Mouse (Mus musculus): ENCODE data around the gene Npas3. TPM values are rescaled to one million over a fixed set of nuclear protein-coding genes. Genes with fewer than 3 reads are reported as not detected.

Gene Npas3
- polyA plus RNA-seq (2015; fragmentation: Nextera tagmentation; extraction: Ambion mirVana): 0.28 and 0.64 TPM in 2 replicates

- Histone ChIP-seq H3K9me3 (ENCODE audit: control insufficient read depth, low read length) (no peaks in the 10 kb centered on the region), H3K4me2 (ENCODE audit: low read depth, low read length) (peak within 1 kb of the TSS; percentile 81), H3K4me3 (ENCODE audit: low read length) (peak within 1 kb of the TSS; percentile 51), H3K27me3 (ENCODE audit: control insufficient read depth, insufficient read depth, low read depth, low read length) (peaks cover 71% of the 10 kb centered on the region), H3K9ac (ENCODE audit: low read length) (peak within 1 kb of the TSS; percentile 47), H3K27ac (ENCODE audit: low read length) (no peak within 1 kb of the TSS), H3K36me3 (ENCODE audit: control insufficient read depth, insufficient read depth, low read length) (no peaks in the 10 kb centered on the region), H3K4me1 (replicated peaks; ENCODE audit: control insufficient read depth, insufficient read depth, low read length) (peaks cover 27% of the 10 kb centered on the region)
- ATAC-seq (ENCODE audit: low read depth): 0 out of 2 replicates have a peak, but pooled peaks have one; percentile 22
- 0% methylated on average over 44 of the region's 62 CpGs for WGBS
Observed at GRCm38 (mm10) chr12:53248101-53248727, at the start of gene Npas3. Npas3 (plus strand) TSS chr12:53248677.

- ATAC-seq (ENCODE audit: low read depth): no peak
- no peak overlapping the region for H3K4me2 ChIP-seq (ENCODE audit: low read depth, low read length)
- H3K36me3 ChIP-seq (ENCODE audit: control insufficient read depth, insufficient read depth, low read length): no peaks in the 10 kb centered on the region
- H3K27me3 ChIP-seq (ENCODE audit: control insufficient read depth, insufficient read depth, low read depth, low read length): no peaks in the 10 kb centered on the region
- no peak overlapping the region for H3K27ac ChIP-seq (ENCODE audit: low read length)
- no peak overlapping the region for H3K4me3 ChIP-seq (ENCODE audit: low read length)
- H3K4me1 ChIP-seq (replicated peaks; ENCODE audit: control insufficient read depth, insufficient read depth, low read length): no peaks in the 10 kb centered on the region
- 70% methylated on average over 15 of the region's 15 CpGs for WGBS
- H3K9ac ChIP-seq (ENCODE audit: low read length): no peak overlapping the region
- no peaks in the 10 kb centered on the region for H3K9me3 ChIP-seq (ENCODE audit: control insufficient read depth, low read length)
Observed at GRCm38 (mm10) chr12:53217141-53217540, 31.3 kb upstream of the Npas3 start.

- Histone ChIP-seq H3K4me3 (ENCODE audit: low read length) (no peak overlapping the region), H3K9me3 (ENCODE audit: control insufficient read depth, low read length) (no peaks in the 10 kb centered on the region), H3K27ac (ENCODE audit: low read length) (no peak overlapping the region), H3K4me1 (replicated peaks; ENCODE audit: control insufficient read depth, insufficient read depth, low read length) (no peaks in the 10 kb centered on the region), H3K9ac (ENCODE audit: low read length) (no peak overlapping the region), H3K27me3 (ENCODE audit: control insufficient read depth, insufficient read depth, low read depth, low read length) (no peaks in the 10 kb centered on the region), H3K36me3 (ENCODE audit: control insufficient read depth, insufficient read depth, low read length) (no peaks in the 10 kb centered on the region), H3K4me2 (ENCODE audit: low read depth, low read length) (no peak overlapping the region)
- no peak for ATAC-seq (ENCODE audit: low read depth)
- WGBS: 67% methylated on average over 4 of the region's 4 CpGs
Observed at GRCm38 (mm10) chr12:53222742-53223141, 25.7 kb upstream of the Npas3 start.

- no peaks in the 10 kb centered on the region for H3K4me1 ChIP-seq (replicated peaks; ENCODE audit: control insufficient read depth, insufficient read depth, low read length)
- WGBS: 46% methylated on average over 4 of the region's 4 CpGs
- H3K4me3 ChIP-seq (ENCODE audit: low read length): no peak overlapping the region
- no peak overlapping the region for H3K9ac ChIP-seq (ENCODE audit: low read length)
- no peak overlapping the region for H3K27ac ChIP-seq (ENCODE audit: low read length)
- no peak for ATAC-seq (ENCODE audit: low read depth)
- H3K4me2 ChIP-seq (ENCODE audit: low read depth, low read length): no peak overlapping the region
- no peaks in the 10 kb centered on the region for H3K9me3 ChIP-seq (ENCODE audit: control insufficient read depth, low read length)
- H3K36me3 ChIP-seq (ENCODE audit: control insufficient read depth, insufficient read depth, low read length): no peaks in the 10 kb centered on the region
- H3K27me3 ChIP-seq (ENCODE audit: control insufficient read depth, insufficient read depth, low read depth, low read length): no peaks in the 10 kb centered on the region
Observed at GRCm38 (mm10) chr12:53227356-53227755, 21.1 kb upstream of the Npas3 start.

GRCm38 (mm10) chr12:53229419-53229818, 19.1 kb upstream of the Npas3 start:
- H3K9me3 ChIP-seq (ENCODE audit: control insufficient read depth, low read length): no peaks in the 10 kb centered on the region
- no peak overlapping the region for H3K27ac ChIP-seq (ENCODE audit: low read length)
- no peak overlapping the region for H3K9ac ChIP-seq (ENCODE audit: low read length)
- H3K36me3 ChIP-seq (ENCODE audit: control insufficient read depth, insufficient read depth, low read length): no peaks in the 10 kb centered on the region
- 51% methylated on average over 2 of the region's 2 CpGs for WGBS
- no peaks in the 10 kb centered on the region for H3K27me3 ChIP-seq (ENCODE audit: control insufficient read depth, insufficient read depth, low read depth, low read length)
- ATAC-seq (ENCODE audit: low read depth): no peak
- H3K4me2 ChIP-seq (ENCODE audit: low read depth, low read length): no peak overlapping the region
- no peak overlapping the region for H3K4me3 ChIP-seq (ENCODE audit: low read length)
- H3K4me1 ChIP-seq (replicated peaks; ENCODE audit: control insufficient read depth, insufficient read depth, low read length): no peaks in the 10 kb centered on the region

- Histone ChIP-seq H3K9ac (ENCODE audit: low read length) (no peak overlapping the region; the same call in 1 of the 2 replicates), H3K36me3 (ENCODE audit: control insufficient read depth, insufficient read depth, low read length) (no peaks in the 10 kb centered on the region), H3K9me3 (ENCODE audit: control insufficient read depth, low read length) (no peaks in the 10 kb centered on the region), H3K4me2 (ENCODE audit: low read depth, low read length) (peak overlapping the region; percentile 48), H3K27me3 (ENCODE audit: control insufficient read depth, insufficient read depth, low read depth, low read length) (peaks cover 75% of the 10 kb centered on the region), H3K27ac (ENCODE audit: low read length) (no peak overlapping the region), H3K4me1 (replicated peaks; ENCODE audit: control insufficient read depth, insufficient read depth, low read length) (peaks cover 22% of the 10 kb centered on the region), H3K4me3 (ENCODE audit: low read length) (peak overlapping the region; percentile 28)
- 2% methylated on average over 12 of the region's 12 CpGs for WGBS
- ATAC-seq (ENCODE audit: low read depth): no peak
Observed at GRCm38 (mm10) chr12:53246181-53246580, 2.3 kb upstream of the Npas3 start.

GRCm38 (mm10) chr12:53246581-53247490, 1.6 kb upstream of the Npas3 start:
- peaks cover 78% of the 10 kb centered on the region for H3K27me3 ChIP-seq (ENCODE audit: control insufficient read depth, insufficient read depth, low read depth, low read length)
- H3K27ac ChIP-seq (ENCODE audit: low read length): no peak overlapping the region
- peak overlapping the region; percentile 28 for H3K4me3 ChIP-seq (ENCODE audit: low read length)
- H3K4me1 ChIP-seq (replicated peaks; ENCODE audit: control insufficient read depth, insufficient read depth, low read length): peaks cover 27% of the 10 kb centered on the region
- H3K9ac ChIP-seq (ENCODE audit: low read length): no peak overlapping the region; the same call in 1 of the 2 replicates
- no peaks in the 10 kb centered on the region for H3K36me3 ChIP-seq (ENCODE audit: control insufficient read depth, insufficient read depth, low read length)
- under 1% methylated on average over 28 of the region's 28 CpGs for WGBS
- peak overlapping the region; percentile 48 for H3K4me2 ChIP-seq (ENCODE audit: low read depth, low read length)
- ATAC-seq (ENCODE audit: low read depth): no peak
- H3K9me3 ChIP-seq (ENCODE audit: control insufficient read depth, low read length): no peaks in the 10 kb centered on the region

GRCm38 (mm10) chr12:53247491-53248035, 914 bp upstream of the Npas3 start:
- peak overlapping the region; percentile 81 for H3K4me2 ChIP-seq (ENCODE audit: low read depth, low read length)
- H3K36me3 ChIP-seq (ENCODE audit: control insufficient read depth, insufficient read depth, low read length): no peaks in the 10 kb centered on the region
- no peak overlapping the region for H3K9ac ChIP-seq (ENCODE audit: low read length)
- ATAC-seq (ENCODE audit: low read depth): no peak
- under 1% methylated on average over 25 of the region's 25 CpGs for WGBS
- peaks cover 75% of the 10 kb centered on the region for H3K27me3 ChIP-seq (ENCODE audit: control insufficient read depth, insufficient read depth, low read depth, low read length)
- H3K4me1 ChIP-seq (replicated peaks; ENCODE audit: control insufficient read depth, insufficient read depth, low read length): peaks cover 27% of the 10 kb centered on the region
- no peaks in the 10 kb centered on the region for H3K9me3 ChIP-seq (ENCODE audit: control insufficient read depth, low read length)
- no peak overlapping the region for H3K27ac ChIP-seq (ENCODE audit: low read length)
- H3K4me3 ChIP-seq (ENCODE audit: low read length): peak overlapping the region; percentile 51

- ATAC-seq (ENCODE audit: low read depth): no peak
- no peak overlapping the region; the same call in 1 of the 2 replicates for H3K9ac ChIP-seq (ENCODE audit: low read length)
- under 1% methylated on average over 15 of the region's 15 CpGs for WGBS
Observed at GRCm38 (mm10) chr12:53248796-53249195, 319 bp downstream of the Npas3 start.

More at GRCm38 (mm10) chr12:53248796-53249195, 319 bp downstream of the Npas3 start:
- Histone ChIP-seq H3K27ac (ENCODE audit: low read length) (no peak overlapping the region), H3K4me1 (replicated peaks; ENCODE audit: control insufficient read depth, insufficient read depth, low read length) (peaks cover 28% of the 10 kb centered on the region), H3K4me3 (ENCODE audit: low read length) (peak overlapping the region; percentile 51), H3K27me3 (ENCODE audit: control insufficient read depth, insufficient read depth, low read depth, low read length) (peaks cover 71% of the 10 kb centered on the region), H3K9me3 (ENCODE audit: control insufficient read depth, low read length) (no peaks in the 10 kb centered on the region), H3K36me3 (ENCODE audit: control insufficient read depth, insufficient read depth, low read length) (no peaks in the 10 kb centered on the region), H3K4me2 (ENCODE audit: low read depth, low read length) (peak overlapping the region; percentile 81)
